Comparison of ENCODE assay signal across 20 mouse cellular contexts in genomic region chr19:18185767-18186554, GRCm38 (mm10).
"Had no signal": no experiment of that assay in that cellular context is flagged by ENCODE, and none has a peak within 500 bp of the region (broad histone marks: within the 10 kb centered on the region; RNA-seq: fewer than 3 reads in every experiment).

No protein-coding gene starts in this region.

- H3K9me3 ChIP-seq: limb, embryonic 15.5 days; liver, embryonic 12.5 days; megakaryocyte, embryonic 14.5 days; midbrain, embryonic 13.5 days; midbrain, embryonic 15.5 days; neural tube, embryonic 13.5 days; neural tube, embryonic 15.5 days; stomach, embryonic 15.5 days had no signal

- ATAC-seq: liver, embryonic 12.5 days; midbrain, embryonic 13.5 days; midbrain, embryonic 15.5 days had no signal

- H3K27me3 ChIP-seq: limb, embryonic 15.5 days; liver, embryonic 12.5 days; megakaryocyte, embryonic 14.5 days; midbrain, embryonic 13.5 days; midbrain, embryonic 15.5 days; neural tube, embryonic 13.5 days; neural tube, embryonic 15.5 days; stomach, embryonic 15.5 days had no signal

- H3K27ac ChIP-seq: limb, embryonic 15.5 days; liver, embryonic 12.5 days; liver, embryonic 14.5 days; macrophage; midbrain, embryonic 13.5 days; midbrain, embryonic 15.5 days; neural tube, embryonic 13.5 days; neural tube, embryonic 15.5 days; stomach, embryonic 15.5 days; stomach, postnatal 0 days had no signal

- H3K4me3 ChIP-seq: limb, embryonic 15.5 days; liver, embryonic 12.5 days; megakaryocyte, embryonic 14.5 days; midbrain, embryonic 13.5 days; midbrain, embryonic 15.5 days; myocyte; neural tube, embryonic 13.5 days; neural tube, embryonic 15.5 days; stomach, embryonic 15.5 days had no signal

- H3K4me2 ChIP-seq: limb, embryonic 15.5 days; liver, embryonic 12.5 days; midbrain, embryonic 11.5 days; midbrain, embryonic 13.5 days; midbrain, embryonic 15.5 days; neural tube, embryonic 13.5 days; neural tube, embryonic 15.5 days; stomach, embryonic 15.5 days had no signal

- H3K36me3 ChIP-seq: limb, embryonic 15.5 days; liver, embryonic 12.5 days; midbrain, embryonic 13.5 days; midbrain, embryonic 15.5 days; neural tube, embryonic 13.5 days; neural tube, embryonic 15.5 days; stomach, embryonic 15.5 days had no signal

- H3K9ac ChIP-seq: limb, embryonic 15.5 days; liver, embryonic 12.5 days; liver, embryonic 14.5 days; midbrain, embryonic 13.5 days; midbrain, embryonic 15.5 days; neural tube, embryonic 13.5 days; neural tube, embryonic 15.5 days; stomach, embryonic 15.5 days had no signal

- DNase-seq: retina, postnatal 1 day; right cerebral cortex, adult 18-20 months; right cerebral cortex, postnatal 25 days; right cerebral cortex, postnatal 4 days; thymus, adult 2 months; thymus, postnatal 25 days; thymus, postnatal 4 days had no signal

- H3K4me1 ChIP-seq: liver, embryonic 12.5 days; megakaryocyte, embryonic 14.5 days; stomach, embryonic 15.5 days had no signal
